Mouse (Mus musculus) telencephalon, adult 2 months (tissue): ENCODE measurements at regions not wholly inside any gene's neighbourhood (a gene's known extent, or its start where the extent isn't known, plus 50 kb on each side); places are given as distances from the start of the nearest gene placed in this dataset.
"Not testable (repeated sequence)": the region's sequence is repeated elsewhere in the genome, so short reads cannot be mapped to it uniquely, and the experiment has no call there.

Source experiments
- DNase-seq: peaks from one replicate; pipeline ENCODE4 v3.0.0-alpha.2; 2011; ENCODE audit warnings: low read depth, low spot score

GRCm38 (mm10) chr12:93812963-93813733 is 1878.9 kb upstream of the Flrt2 start:
- DNase-seq, result peak; percentile 76

- DNase-seq, result no peak
Observed at GRCm38 (mm10) chr12:93850944-93851520, 1841.0 kb upstream of the Flrt2 start.

- no peak for DNase-seq
Observed at GRCm38 (mm10) chr12:93851660-93852059, 1840.4 kb upstream of the Flrt2 start.

- no peak for DNase-seq
Observed at GRCm38 (mm10) chr12:93885946-93886345, 1806.1 kb upstream of the Flrt2 start.

GRCm38 (mm10) chr12:93890109-93890508 is 1801.9 kb upstream of the Flrt2 start:
- no peak for DNase-seq

GRCm38 (mm10) chr12:93928541-93929238 is 1763.3 kb upstream of the Flrt2 start:
- DNase-seq, result not testable (repeated sequence)

- not testable (repeated sequence) for DNase-seq
Observed at GRCm38 (mm10) chr12:93929239-93929563, 1762.8 kb upstream of the Flrt2 start.

GRCm38 (mm10) chr12:93930242-93930641 is 1761.8 kb upstream of the Flrt2 start:
- DNase-seq, result not testable (repeated sequence)

GRCm38 (mm10) chr12:93960869-93961268 is 1731.2 kb upstream of the Flrt2 start:
- DNase-seq, result no peak

GRCm38 (mm10) chr12:93981307-93981706 is 1710.7 kb upstream of the Flrt2 start:
- no peak for DNase-seq

GRCm38 (mm10) chr12:93991531-93991930 is 1700.5 kb upstream of the Flrt2 start:
- DNase-seq, result no peak

- peak; percentile 56 for DNase-seq
Observed at GRCm38 (mm10) chr12:93993875-93994274, 1698.2 kb upstream of the Flrt2 start.

GRCm38 (mm10) chr12:94015946-94016345 is 1676.1 kb upstream of the Flrt2 start:
- no peak for DNase-seq

GRCm38 (mm10) chr12:94031364-94031763 is 1660.7 kb upstream of the Flrt2 start:
- DNase-seq, result no peak

GRCm38 (mm10) chr12:94047972-94048371 is 1644.1 kb upstream of the Flrt2 start:
- no peak for DNase-seq

- no peak for DNase-seq
Observed at GRCm38 (mm10) chr12:94057767-94058166, 1634.3 kb upstream of the Flrt2 start.

- DNase-seq, result no peak
Observed at GRCm38 (mm10) chr12:94059641-94060040, 1632.4 kb upstream of the Flrt2 start.

GRCm38 (mm10) chr12:94060336-94060735 is 1631.7 kb upstream of the Flrt2 start:
- DNase-seq, result no peak

- DNase-seq, result no peak
Observed at GRCm38 (mm10) chr12:94066444-94067152, 1625.4 kb upstream of the Flrt2 start.

- DNase-seq, result no peak
Observed at GRCm38 (mm10) chr12:94070940-94071505, 1621.0 kb upstream of the Flrt2 start.

- DNase-seq, result no peak
Observed at GRCm38 (mm10) chr12:94105582-94106162, 1586.4 kb upstream of the Flrt2 start.
